9 mouse cellular contexts compared by ENCODE assay signal in the genomic region with DNA sequence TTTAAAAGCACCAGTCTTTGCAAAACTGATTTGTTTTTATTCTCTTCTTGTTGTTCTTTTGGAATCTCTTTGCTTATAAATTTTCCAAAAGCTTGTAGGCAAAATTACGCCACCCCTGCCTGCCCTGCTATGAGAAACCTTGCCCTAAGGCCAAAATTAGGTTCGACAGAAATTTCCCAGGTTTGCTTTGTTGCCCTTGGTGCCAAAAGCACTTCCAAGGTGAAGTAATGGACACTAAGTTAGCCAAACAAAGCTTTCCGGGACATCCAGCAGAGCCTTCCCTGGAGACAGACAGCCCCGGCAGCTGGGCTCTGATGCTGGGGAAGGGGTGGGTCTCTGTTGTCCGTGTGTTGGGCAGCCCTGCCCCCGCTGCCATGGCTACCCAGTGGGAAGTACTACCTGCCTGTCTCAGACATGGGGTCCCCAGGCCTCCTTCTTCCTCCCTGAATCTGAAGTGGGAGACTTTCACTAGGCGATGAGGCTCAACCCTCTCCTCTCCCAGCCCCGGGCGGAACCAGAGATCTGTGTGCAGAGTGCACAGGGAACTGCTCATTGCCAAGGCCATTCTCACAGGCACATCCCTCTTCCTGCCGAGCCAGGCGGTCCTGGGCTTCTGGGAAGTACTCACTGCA. TPM values are rescaled to one million over a fixed set of nuclear protein-coding genes. Genes with fewer than 3 reads are reported as not detected.
DNase-seq lines count a peak whose midpoint lies in the region; ATAC-seq and TF ChIP-seq lines count a peak whose summit lies in the region.
"Had no signal": no experiment of that assay in that cellular context is flagged by ENCODE, and none has a peak within 500 bp of the region (broad histone marks: within the 10 kb centered on the region; RNA-seq: fewer than 3 reads in every experiment).

No protein-coding gene starts in this region.

- 25% methylated on average over 11 of the region's 11 CpGs for WGBS in heart, embryonic 10.5 days
- 27% methylated on average over 11 of the region's 11 CpGs for WGBS in midbrain, embryonic 16.5 days

- no peaks in the 10 kb centered on the region for H3K9me3 ChIP-seq in E14TG2a.4 (ENCODE audit: low read length)
- H3K9me3 ChIP-seq in heart, embryonic 10.5 days: no peaks in the 10 kb centered on the region
- H3K9me3 ChIP-seq in midbrain, embryonic 16.5 days (replicated peaks; ENCODE audit: control insufficient read depth, low read length, poor library complexity, severe bottlenecking): no peaks in the 10 kb centered on the region
- H3K9me3 ChIP-seq: liver, embryonic 15.5 days had no signal

- no peak for TF ChIP-seq CTCF in E14TG2a.4 (conservative IDR thresholded peaks at IDR 0.05; ENCODE audit: low read length)

- peak overlapping the region; percentile 44; the same call in 1 of the 2 replicates for H3K27ac ChIP-seq in heart, embryonic 10.5 days
- peak overlapping the region; percentile 50; the same call in 1 of the 2 replicates for H3K27ac ChIP-seq in midbrain, embryonic 16.5 days (ENCODE audit: low read length)
- H3K27ac ChIP-seq: liver, embryonic 15.5 days had no signal

- peaks cover 29% of the 10 kb centered on the region for H3K4me1 ChIP-seq in E14TG2a.4 (replicated peaks; ENCODE audit: low read depth, low read length)
- peaks cover 32% of the 10 kb centered on the region for H3K4me1 ChIP-seq in heart, embryonic 10.5 days
- H3K4me1 ChIP-seq in midbrain, embryonic 16.5 days (ENCODE audit: control insufficient read depth, insufficient read depth, low read length): peaks cover 19% of the 10 kb centered on the region
- H3K4me1 ChIP-seq: liver, embryonic 15.5 days had no signal

- peak; percentile 74 for DNase-seq in adrenal gland, adult 2 months
- DNase-seq in heart, embryonic 10.5 days (ENCODE audit: low spot score): no peak
- peak; percentile 60 for DNase-seq in kidney, postnatal 10 days
- no peak for DNase-seq in right cerebral cortex, postnatal 14 days
- DNase-seq in layer of hippocampus, postnatal 36 days: no peak
- no peak for DNase-seq in frontal cortex, postnatal 14 days (ENCODE audit: low spot score in 2 of 2)

- H3K4me2 ChIP-seq in midbrain, embryonic 16.5 days (ENCODE audit: low read length): peak overlapping the region; percentile 25
- H3K4me2 ChIP-seq: liver, embryonic 15.5 days had no signal

- H3K4me3 ChIP-seq in E14TG2a.4 (replicated peaks; ENCODE audit: low read length): peak overlapping the region; percentile 60; the same call in 1 of the 2 replicates
- no peak overlapping the region for H3K4me3 ChIP-seq in heart, embryonic 10.5 days
- no peak overlapping the region for H3K4me3 ChIP-seq in midbrain, embryonic 16.5 days (ENCODE audit: low read depth, low read length)
- H3K4me3 ChIP-seq: liver, embryonic 15.5 days had no signal

- H3K9ac ChIP-seq in midbrain, embryonic 16.5 days (ENCODE audit: low read depth, low read length): no peak overlapping the region; the same call in 1 of the 2 replicates
- H3K9ac ChIP-seq: liver, embryonic 15.5 days had no signal

- no peaks in the 10 kb centered on the region for H3K36me3 ChIP-seq in E14TG2a.4 (ENCODE audit: insufficient read depth, low read length)
- no peaks in the 10 kb centered on the region for H3K36me3 ChIP-seq in heart, embryonic 10.5 days
- no peaks in the 10 kb centered on the region for H3K36me3 ChIP-seq in midbrain, embryonic 16.5 days (ENCODE audit: control insufficient read depth, insufficient read depth, low read length)
- H3K36me3 ChIP-seq: liver, embryonic 15.5 days had no signal

- no peak for ATAC-seq in midbrain, embryonic 16.5 days

- H3K27me3 ChIP-seq in E14TG2a.4 (ENCODE audit: insufficient read depth, low read length): peaks cover 28% of the 10 kb centered on the region
- H3K27me3 ChIP-seq in heart, embryonic 10.5 days (ENCODE audit: insufficient read depth, poor library complexity, severe bottlenecking): peaks cover 20% of the 10 kb centered on the region; the same call in 1 of the 2 replicates
- H3K27me3 ChIP-seq in midbrain, embryonic 16.5 days (ENCODE audit: control insufficient read depth, insufficient read depth, low read depth, low read length): 0 out of 2 replicates have a peak, but pooled peaks cover 2% of the 10 kb centered on the region

RNA-seq across cellular contexts. Expression of gene Prelp, which starts 3.6 kb away (rescaled TPM):
- total RNA-seq in adrenal gland, adult 2 months (2021): 10 to 100 TPM; 54.7 to 70.2 TPM
- 30.6 and 44.4 TPM in 2 replicates for polyA plus RNA-seq in adrenal gland, adult 2 months (2012; rRNA removed)
- polyA plus RNA-seq in heart, embryonic 10.5 days (2016; fragmentation: Nextera tagmentation; extraction: Ambion mirVana): 0.16 and 0.31 TPM in 2 replicates
- polyA plus RNA-seq in midbrain, embryonic 16.5 days (2015; fragmentation: Nextera tagmentation; extraction: Ambion mirVana): 8.1 and 9.1 TPM in 2 replicates
- 10 to 100 TPM; 11.8 to 12.8 TPM for total RNA-seq in layer of hippocampus, postnatal 36 days (2021)

RNA-seq across cellular contexts. Expression of gene Optc, which starts 9.8 kb away (rescaled TPM):
- 1 to 10 TPM in 1 of 2 experiments, under 1 TPM in 1; 0.98 to 1.0 TPM for total RNA-seq in adrenal gland, adult 2 months (2021)
- polyA plus RNA-seq in adrenal gland, adult 2 months (2012; rRNA removed): 0.83 and 1.3 TPM in 2 replicates
- polyA plus RNA-seq in heart, embryonic 10.5 days (2016; fragmentation: Nextera tagmentation; extraction: Ambion mirVana): 0.16 and 0.69 TPM in 2 replicates
- polyA plus RNA-seq in midbrain, embryonic 16.5 days (2015; fragmentation: Nextera tagmentation; extraction: Ambion mirVana): 2.3 and 3.7 TPM in 2 replicates
- under 1 TPM in 1 of 2 experiments, not detected in 1; 0.40 TPM for total RNA-seq in layer of hippocampus, postnatal 36 days (2021)

Comparison
In these comparisons a context has a peak if more than half of its experiments do, and no peak if none do; other contexts are left out.
1. DNase-seq: peak in adrenal gland, adult 2 months (single experiment) and kidney, postnatal 10 days (single experiment); none in heart, embryonic 10.5 days (single experiment), right cerebral cortex, postnatal 14 days (single experiment), layer of hippocampus, postnatal 36 days (0 of 2) and frontal cortex, postnatal 14 days (0 of 2).